Mouse (Mus musculus) small intestine, adult 2 months (tissue): Measurements from ENCODE around the gene Ccpg1. TPM values are rescaled to one million over a fixed set of nuclear protein-coding genes. Genes with fewer than 3 reads are reported as not detected.
A peak's percentile ranks its signal among the peaks of the same experiment; 100 is the strongest.

Experiments used
- H3K27ac ChIP-seq: fragments of 200-500 bp; 2 replicates; pipeline ENCODE4 v1.5.1; 2012; ENCODE audit warnings: low read depth, low read length, control low read depth, inconsistent platforms; ENCODE audit not compliant: insufficient read depth
- H3K27me3 ChIP-seq: fragments of 200-500 bp; 2 replicates; pipeline ENCODE4 v1.6.1; 2012; ENCODE audit warnings: mild to moderate bottlenecking, moderate library complexity, low read length, inconsistent platforms; ENCODE audit not compliant: control insufficient read depth, insufficient read depth
- H3K36me3 ChIP-seq: fragments of 200-500 bp; 2 replicates; pipeline ENCODE4 v1.6.1; 2012; ENCODE audit warnings: mild to moderate bottlenecking, low read length, control low read depth, inconsistent platforms; ENCODE audit not compliant: control insufficient read depth, insufficient read depth
- H3K4me1 ChIP-seq: fragments of 200-500 bp; 2 replicates; pipeline ENCODE4 v1.6.1; 2012; ENCODE audit warnings: low read length, inconsistent platforms, mixed read lengths; ENCODE audit not compliant: control insufficient read depth, insufficient read depth, insufficient read length
- H3K4me3 ChIP-seq: fragments of 200-500 bp; 2 replicates; pipeline ENCODE4 v1.5.1; 2012; ENCODE audit warnings: low read depth, mild to moderate bottlenecking, control low read depth, inconsistent platforms, low read length, moderate library complexity
- CTCF ChIP-seq: fragments of 200-500 bp; IDR thresholded peaks from 2 replicates; pipeline ENCODE4 v1.5.1; 2012; ENCODE audit warnings: low read depth, mild to moderate bottlenecking, control low read depth, inconsistent platforms, low read length, moderate library complexity, mixed read lengths; ENCODE audit not compliant: insufficient replicate concordance, insufficient read length; ENCODE audit errors: extremely low read depth
- POLR2A ChIP-seq: fragments of 200-500 bp; IDR thresholded peaks from 2 replicates; pipeline ENCODE4 v1.6.1; 2012; ENCODE audit warnings: low read depth, mild to moderate bottlenecking, control low read depth, inconsistent platforms, low read length, moderate library complexity
- WGBS: fragments of 180-500 bp; shearing (Covaris S2); methylation state at CpG from one replicate; pipeline ENCODE4 v1.1.7; 2018; 5-methylcytosine and 5-hydroxymethylcytosine counted together
- polyA plus RNA-seq: library from polyadenylated mRNA; depleted of rRNA; stranded (reverse); fragments of >200 nt; gene quantifications from 2 replicates; pipeline ENCODE4 v1.2.3, GENCODE M21; 2012; rRNA removed

The Ccpg1 gene
- polyA plus RNA-seq, 1 experiment, result 3.1 TPM

GRCm38 (mm10) chr9:73045711-73046110, 60.5 kb downstream of the Ccpg1 start:
- H3K36me3 ChIP-seq, result no peaks in the 10 kb centered on the region
- H3K27me3 ChIP-seq, result no peaks in the 10 kb centered on the region
- H3K27ac ChIP-seq, result peak overlapping the region; percentile 69; the same call in 1 of the 2 replicates
- H3K4me1 ChIP-seq, result no peaks in the 10 kb centered on the region; the same call in 1 of the 2 replicates
- H3K4me3 ChIP-seq, result peak overlapping the region; percentile 92; the same call in 1 of the 2 replicates
- TF ChIP-seq CTCF, result no peak
- no peak for TF ChIP-seq POLR2A
- 71% methylated on average over 10 of the region's 10 CpGs for WGBS

- no peak overlapping the region for H3K4me3 ChIP-seq
- H3K4me1 ChIP-seq, result no peaks in the 10 kb centered on the region; the same call in 1 of the 2 replicates
- TF ChIP-seq CTCF (no peak), POLR2A (no peak)
- H3K27ac ChIP-seq, result no peak overlapping the region
- H3K27me3 ChIP-seq, result no peaks in the 10 kb centered on the region
- 83% methylated on average over 2 of the region's 2 CpGs for WGBS
- H3K36me3 ChIP-seq, result no peaks in the 10 kb centered on the region
Observed at GRCm38 (mm10) chr9:73047906-73048305, 62.7 kb downstream of the Ccpg1 start.

GRCm38 (mm10) chr9:73048927-73049326, 63.7 kb downstream of the Ccpg1 start:
- no peaks in the 10 kb centered on the region for H3K27me3 ChIP-seq
- no peak overlapping the region for H3K27ac ChIP-seq
- H3K36me3 ChIP-seq, result no peaks in the 10 kb centered on the region
- H3K4me1 ChIP-seq, result no peaks in the 10 kb centered on the region; the same call in 1 of the 2 replicates
- 69% methylated on average over 4 of the region's 4 CpGs for WGBS
- H3K4me3 ChIP-seq, result no peak overlapping the region
- TF ChIP-seq CTCF (no peak), POLR2A (no peak)

- 43% methylated on average over 5 of the region's 5 CpGs for WGBS
- no peaks in the 10 kb centered on the region; the same call in 1 of the 2 replicates for H3K4me1 ChIP-seq
- TF ChIP-seq CTCF (no peak), POLR2A (no peak)
Observed at GRCm38 (mm10) chr9:73049833-73050232, 64.6 kb downstream of the Ccpg1 start.

DNA sequence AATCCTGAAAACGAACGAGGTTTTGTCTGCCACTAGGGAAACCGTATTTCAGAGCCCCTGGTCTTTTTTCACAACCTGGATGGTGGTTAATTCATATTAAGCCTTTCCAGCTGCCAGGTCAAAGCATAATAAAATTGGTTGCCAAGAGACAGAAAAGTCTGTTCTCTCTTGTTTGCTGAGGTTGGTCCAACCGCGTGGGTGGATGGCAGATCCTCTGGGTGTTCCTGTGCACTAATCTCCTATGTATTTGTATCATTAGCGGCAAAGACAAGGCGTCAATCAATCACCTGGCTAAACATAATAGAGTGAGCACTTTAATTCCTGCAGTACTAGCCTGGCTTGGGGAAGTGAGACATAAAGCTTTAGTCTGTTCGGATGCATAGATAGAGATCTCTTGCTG, 65.4 kb downstream of the Ccpg1 start:
- TF ChIP-seq CTCF, result no peak
- no peak for TF ChIP-seq POLR2A
- no peak overlapping the region for H3K4me3 ChIP-seq
- H3K27me3 ChIP-seq, result no peaks in the 10 kb centered on the region
- H3K4me1 ChIP-seq, result peaks cover 2% of the 10 kb centered on the region; the same call in 1 of the 2 replicates
- H3K36me3 ChIP-seq, result no peaks in the 10 kb centered on the region
- H3K27ac ChIP-seq, result no peak overlapping the region
- 26% methylated on average over 8 of the region's 8 CpGs for WGBS

More at GRCm38 (mm10) chr9:73049833-73050232, 64.6 kb downstream of the Ccpg1 start:
- Histone ChIP-seq H3K36me3 (no peaks in the 10 kb centered on the region), H3K27me3 (no peaks in the 10 kb centered on the region), H3K4me3 (no peak overlapping the region), H3K27ac (no peak overlapping the region)

- Histone ChIP-seq H3K4me3 (no peak overlapping the region), H3K4me1 (peaks cover 5% of the 10 kb centered on the region), H3K27me3 (no peaks in the 10 kb centered on the region), H3K27ac (peak overlapping the region; percentile 11), H3K36me3 (no peaks in the 10 kb centered on the region)
- TF ChIP-seq POLR2A, result no peak
- TF ChIP-seq CTCF, result no peak
- 33% methylated on average over 10 of the region's 10 CpGs for WGBS
Observed at GRCm38 (mm10) chr9:73055441-73055911, 70.2 kb downstream of the Ccpg1 start.

DNA sequence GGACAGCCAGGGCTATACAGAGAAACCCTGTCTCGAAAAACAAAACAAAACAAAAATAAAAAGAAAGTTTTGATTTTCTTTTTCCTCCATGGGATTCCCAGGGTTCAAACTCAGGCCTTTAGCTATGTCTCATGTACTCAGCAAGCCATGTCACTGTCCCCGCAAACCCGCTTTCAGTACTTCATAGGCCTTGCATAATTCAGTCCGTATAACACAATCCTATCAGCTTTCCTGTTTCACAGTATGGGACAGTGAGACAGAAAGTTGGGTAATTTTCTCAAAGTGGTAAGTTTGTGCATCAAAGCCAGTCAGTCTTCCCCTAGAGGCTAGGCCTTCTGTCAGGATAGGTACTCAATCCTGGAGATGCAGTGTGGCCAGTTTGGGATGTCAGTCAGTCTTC, 74.0 kb downstream of the Ccpg1 start:
- TF ChIP-seq POLR2A (no peak), CTCF (no peak)
- H3K4me1 ChIP-seq, result peaks cover 5% of the 10 kb centered on the region
- no peaks in the 10 kb centered on the region for H3K27me3 ChIP-seq
- no peak overlapping the region for H3K27ac ChIP-seq
- no peaks in the 10 kb centered on the region for H3K36me3 ChIP-seq
- H3K4me3 ChIP-seq, result no peak overlapping the region
- WGBS, result 98% methylated on average over 4 of the region's 4 CpGs

- WGBS, result 76% methylated on average over 15 of the region's 15 CpGs
- H3K4me1 ChIP-seq, result peaks cover 7% of the 10 kb centered on the region
- no peaks in the 10 kb centered on the region for H3K36me3 ChIP-seq
- H3K27ac ChIP-seq, result no peak overlapping the region
- TF ChIP-seq POLR2A (no peak), CTCF (no peak)
- H3K4me3 ChIP-seq, result no peak overlapping the region
- H3K27me3 ChIP-seq, result no peaks in the 10 kb centered on the region
Observed at GRCm38 (mm10) chr9:73063621-73064290, 78.5 kb downstream of the Ccpg1 start.

Other genes starting within 250 kb of the Ccpg1 start
- 0.01 and 0.04 TPM in 2 replicates for gene Prtg, start 178.6 kb upstream of the Ccpg1 start, polyA plus RNA-seq
- 0.05 and 0.09 TPM in 2 replicates for gene Pygo1, start 59.8 kb upstream of the Ccpg1 start, polyA plus RNA-seq
- 0.06 and 0.08 TPM in 2 replicates for gene Dyx1c1, start 26.6 kb upstream of the Ccpg1 start, polyA plus RNA-seq
- not detected in 2 replicates for gene Gm44503, start 26.6 kb upstream of the Ccpg1 start, polyA plus RNA-seq
- 0.67 and 2.7 TPM in 2 replicates for gene Ccpg1os, start within 50 bp of the Ccpg1 start, polyA plus RNA-seq
- gene Pigb, start 54.9 kb downstream of the Ccpg1 start, polyA plus RNA-seq, result 3.7 and 5.0 TPM in 2 replicates
- 6.5 and 6.9 TPM in 2 replicates for gene Rab27a, start 59.4 kb downstream of the Ccpg1 start, polyA plus RNA-seq
- 0.18 and 0.88 TPM in 2 replicates for gene Khdc3, start 116.4 kb downstream of the Ccpg1 start, polyA plus RNA-seq
- gene Gm20509, start 117.0 kb downstream of the Ccpg1 start, polyA plus RNA-seq, result not detected in 2 replicates
- gene Rsl24d1, start 128.0 kb downstream of the Ccpg1 start, polyA plus RNA-seq, result 1.9 and 3.6 TPM in 2 replicates